Mouse (Mus musculus): ENCODE measurements around the gene Dnmbp. TPM values are rescaled to one million over a fixed set of nuclear protein-coding genes. Genes with fewer than 3 reads are reported as not detected.

The Dnmbp gene
- polyA plus RNA-seq, 1 experiment = 8.5 TPM

DNA sequence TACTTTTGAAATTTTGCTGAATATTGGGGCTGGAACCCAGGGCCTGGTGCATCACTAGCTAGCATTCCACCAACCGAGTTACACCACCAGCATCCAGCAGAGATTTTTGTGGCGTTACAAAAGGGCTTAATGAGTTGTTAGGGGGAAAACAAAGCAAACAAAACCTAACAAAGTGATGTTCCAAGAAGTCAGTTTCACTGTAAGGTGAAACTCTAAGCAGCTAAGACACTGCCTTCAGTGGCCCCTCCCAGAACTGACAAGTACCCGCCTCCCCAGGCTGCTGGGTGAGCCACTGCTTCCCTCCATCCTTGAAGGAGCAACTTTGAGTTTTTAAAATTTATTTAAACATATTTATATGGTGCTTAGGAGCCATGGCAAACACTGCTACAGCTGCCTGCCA, 59.6 kb downstream of the Dnmbp start:
- Histone ChIP-seq H3K79me2 (ENCODE audit: control insufficient read depth, insufficient read depth) (peaks cover 40% of the 10 kb centered on the region), H3K79me3 (ENCODE audit: low read depth) (peaks cover 14% of the 10 kb centered on the region), H3K36me3 (ENCODE audit: control insufficient read depth, insufficient read depth) (no peaks in the 10 kb centered on the region), H3ac (ENCODE audit: control insufficient read depth, insufficient read length, low read depth) (no peak overlapping the region), H3K27me3 (ENCODE audit: control insufficient read depth, insufficient read depth, insufficient read length) (no peaks in the 10 kb centered on the region), H3K4me3 (ENCODE audit: insufficient read depth, poor library complexity, severe bottlenecking) (no peak overlapping the region)
- no peak for TF ChIP-seq CTCF (IDR thresholded peaks at IDR 0.05; ENCODE audit: control insufficient read depth, insufficient read depth, insufficient read length)
- no peak for TF ChIP-seq CEBPB (IDR thresholded peaks at IDR 0.05; ENCODE audit: low read depth)
- TF ChIP-seq FOSL1 (IDR thresholded peaks at IDR 0.05; ENCODE audit: insufficient read depth, low read length, poor library complexity, severe bottlenecking) = no peak
- no peak for TF ChIP-seq USF1 (IDR thresholded peaks at IDR 0.05; ENCODE audit: low read depth)
- no peak for TF ChIP-seq MYOD1 (IDR thresholded peaks at IDR 0.05; ENCODE audit: control insufficient read depth, insufficient read length, low read depth)
- TF ChIP-seq MYOG (IDR thresholded peaks at IDR 0.05; ENCODE audit: control insufficient read depth, extremely low read depth, insufficient read length) = no peak
- TF ChIP-seq MAX (IDR thresholded peaks at IDR 0.05) = no peak

DNA sequence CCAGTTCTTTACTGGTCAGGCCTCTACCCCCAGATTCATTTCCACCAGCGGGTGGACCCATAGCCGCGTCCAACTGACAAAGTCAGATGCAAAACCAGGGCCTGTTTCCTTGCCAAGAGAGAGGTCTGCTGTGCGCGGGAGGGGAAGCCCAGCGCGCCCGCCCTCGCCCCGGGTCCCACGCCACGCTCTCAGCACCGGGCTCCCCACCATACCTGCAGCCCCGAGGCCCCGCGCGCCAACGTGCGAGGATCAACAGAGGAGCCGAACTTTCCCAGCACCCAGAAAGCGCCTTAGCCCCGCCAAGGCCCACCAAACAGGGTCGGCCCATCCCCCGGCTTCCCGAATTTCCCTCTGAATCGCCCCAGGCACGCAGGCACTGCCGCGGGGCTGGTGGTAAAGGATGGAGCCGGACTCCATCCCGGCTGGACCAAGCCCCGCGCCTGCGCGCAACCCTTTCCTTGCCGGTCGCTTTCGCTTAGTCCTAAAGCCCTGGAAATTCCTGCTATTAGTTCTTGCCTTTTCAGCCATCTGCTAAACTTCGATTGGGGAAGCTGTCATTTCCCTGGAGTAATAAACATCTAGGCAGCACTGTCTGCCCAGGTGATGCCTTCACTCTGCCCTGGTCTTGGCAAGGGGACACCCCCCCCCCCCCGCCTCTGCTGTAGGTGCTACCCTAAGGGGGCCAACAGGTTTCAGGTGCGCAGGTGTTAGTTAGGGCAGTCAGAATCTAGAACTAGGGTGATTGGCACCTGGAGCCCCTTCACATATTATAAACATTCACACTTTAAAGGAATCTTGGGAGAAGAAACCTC, 60.4 kb downstream of the Dnmbp start:
- Histone ChIP-seq H3K36me3 (ENCODE audit: control insufficient read depth, insufficient read depth) (peaks cover 8% of the 10 kb centered on the region), H3K4me3 (ENCODE audit: insufficient read depth, poor library complexity, severe bottlenecking) (peak overlapping the region; percentile 37), H3ac (ENCODE audit: control insufficient read depth, insufficient read length, low read depth) (peak overlapping the region; percentile 98), H3K27me3 (ENCODE audit: control insufficient read depth, insufficient read depth, insufficient read length) (no peaks in the 10 kb centered on the region), H3K79me2 (ENCODE audit: control insufficient read depth, insufficient read depth) (peaks cover 49% of the 10 kb centered on the region), H3K79me3 (ENCODE audit: low read depth) (peaks cover 17% of the 10 kb centered on the region)
- TF ChIP-seq CTCF (IDR thresholded peaks at IDR 0.05; ENCODE audit: control insufficient read depth, insufficient read depth, insufficient read length) = no peak
- TF ChIP-seq USF1 (IDR thresholded peaks at IDR 0.05; ENCODE audit: low read depth) = no peak

DNA sequence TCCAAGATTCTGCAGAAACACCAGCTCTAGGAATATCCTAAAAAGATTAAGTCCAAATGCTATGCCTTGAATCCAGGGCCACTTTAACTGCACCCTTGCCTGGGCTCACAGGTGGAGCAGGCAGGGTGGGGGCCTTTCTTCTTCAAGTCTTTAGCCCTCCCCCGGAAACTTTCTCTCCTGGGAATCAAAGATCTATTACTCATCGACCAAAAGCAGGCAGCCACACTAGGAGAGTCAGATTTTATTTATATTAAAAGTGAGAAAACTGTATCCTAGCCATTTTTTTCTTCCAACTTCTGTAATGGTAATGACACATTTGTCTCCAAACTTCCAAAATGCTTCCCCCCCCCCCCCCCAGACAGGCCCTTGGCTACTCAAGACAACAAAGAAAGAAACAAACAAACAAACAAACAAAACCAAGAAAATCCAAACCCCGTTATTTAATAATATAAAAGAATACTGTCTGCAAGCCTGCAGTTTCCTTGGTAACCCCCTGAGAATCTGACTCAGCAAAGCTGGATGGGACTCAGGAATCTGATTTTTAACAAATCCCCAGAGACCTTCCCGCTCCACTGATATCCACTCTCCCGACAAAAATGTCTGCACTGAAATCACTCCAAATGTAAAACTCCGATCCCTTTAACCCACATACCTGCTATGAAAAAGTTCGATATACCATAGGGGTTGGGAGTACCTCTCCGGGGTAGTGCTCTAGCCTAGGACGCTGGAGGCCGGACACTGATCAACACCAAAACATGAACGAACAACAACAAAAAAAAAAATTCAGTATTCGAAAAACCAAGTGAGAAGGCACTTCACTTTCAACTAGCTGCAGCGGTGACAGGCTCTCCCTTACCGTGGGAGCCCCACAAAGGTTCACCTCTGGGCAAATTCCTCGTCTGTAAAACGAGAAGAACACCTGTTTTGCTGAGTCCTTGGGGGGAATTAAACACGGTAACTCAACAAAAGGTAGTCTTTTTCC, 61.6 kb downstream of the Dnmbp start:
- H3K36me3 ChIP-seq (ENCODE audit: control insufficient read depth, insufficient read depth) = peaks cover 18% of the 10 kb centered on the region
- H3K4me3 ChIP-seq (ENCODE audit: insufficient read depth, poor library complexity, severe bottlenecking) = peak overlapping the region; percentile 37
- H3K27me3 ChIP-seq (ENCODE audit: control insufficient read depth, insufficient read depth, insufficient read length) = no peaks in the 10 kb centered on the region
- TF ChIP-seq MYOD1 (IDR thresholded peaks at IDR 0.05; ENCODE audit: control insufficient read depth, insufficient read length, low read depth) (no peak), MYOG (IDR thresholded peaks at IDR 0.05; ENCODE audit: control insufficient read depth, extremely low read depth, insufficient read length) (no peak), USF1 (IDR thresholded peaks at IDR 0.05; ENCODE audit: low read depth) (no peak), CEBPB (IDR thresholded peaks at IDR 0.05; ENCODE audit: low read depth) (no peak), FOSL1 (IDR thresholded peaks at IDR 0.05; ENCODE audit: insufficient read depth, low read length, poor library complexity, severe bottlenecking) (no peak), MAX (IDR thresholded peaks at IDR 0.05) (no peak)
- H3K79me3 ChIP-seq (ENCODE audit: low read depth) = peaks cover 17% of the 10 kb centered on the region
- peaks cover 51% of the 10 kb centered on the region for H3K79me2 ChIP-seq (ENCODE audit: control insufficient read depth, insufficient read depth)
- peak overlapping the region; percentile 47 for H3ac ChIP-seq (ENCODE audit: control insufficient read depth, insufficient read length, low read depth)

- H3ac ChIP-seq (ENCODE audit: control insufficient read depth, insufficient read length, low read depth) = no peak overlapping the region
- no peaks in the 10 kb centered on the region for H3K27me3 ChIP-seq (ENCODE audit: control insufficient read depth, insufficient read depth, insufficient read length)
- H3K36me3 ChIP-seq (ENCODE audit: control insufficient read depth, insufficient read depth) = peaks cover 27% of the 10 kb centered on the region
- peaks cover 17% of the 10 kb centered on the region for H3K79me3 ChIP-seq (ENCODE audit: low read depth)
- H3K79me2 ChIP-seq (ENCODE audit: control insufficient read depth, insufficient read depth) = peaks cover 51% of the 10 kb centered on the region
- TF ChIP-seq FOSL1 (IDR thresholded peaks at IDR 0.05; ENCODE audit: insufficient read depth, low read length, poor library complexity, severe bottlenecking) (no peak), USF1 (IDR thresholded peaks at IDR 0.05; ENCODE audit: low read depth) (no peak)
- H3K4me3 ChIP-seq (ENCODE audit: insufficient read depth, poor library complexity, severe bottlenecking) = no peak overlapping the region
Measured at GRCm38 (mm10) chr19:43877364-43877763, 62.6 kb downstream of the Dnmbp start.

- Histone ChIP-seq H3ac (ENCODE audit: control insufficient read depth, insufficient read length, low read depth) (no peak overlapping the region), H3K36me3 (ENCODE audit: control insufficient read depth, insufficient read depth) (peaks cover 37% of the 10 kb centered on the region), H3K27me3 (ENCODE audit: control insufficient read depth, insufficient read depth, insufficient read length) (no peaks in the 10 kb centered on the region), H3K79me2 (ENCODE audit: control insufficient read depth, insufficient read depth) (peaks cover 51% of the 10 kb centered on the region), H3K4me3 (ENCODE audit: insufficient read depth, poor library complexity, severe bottlenecking) (no peak overlapping the region), H3K79me3 (ENCODE audit: low read depth) (peaks cover 17% of the 10 kb centered on the region)
- TF ChIP-seq MYOD1 (IDR thresholded peaks at IDR 0.05; ENCODE audit: control insufficient read depth, insufficient read length, low read depth) = no peak
- TF ChIP-seq FOSL1 (IDR thresholded peaks at IDR 0.05; ENCODE audit: insufficient read depth, low read length, poor library complexity, severe bottlenecking) = no peak
- no peak for TF ChIP-seq CTCF (IDR thresholded peaks at IDR 0.05; ENCODE audit: control insufficient read depth, insufficient read depth, insufficient read length)
- TF ChIP-seq USF1 (IDR thresholded peaks at IDR 0.05; ENCODE audit: low read depth) = no peak
- no peak for TF ChIP-seq CEBPB (IDR thresholded peaks at IDR 0.05; ENCODE audit: low read depth)
- TF ChIP-seq MAX (IDR thresholded peaks at IDR 0.05) = no peak
- TF ChIP-seq MYOG (IDR thresholded peaks at IDR 0.05; ENCODE audit: control insufficient read depth, extremely low read depth, insufficient read length) = no peak
Measured at GRCm38 (mm10) chr19:43875996-43876395, 64.0 kb downstream of the Dnmbp start.
